Mouse (Mus musculus) adrenal gland, adult 8-10 months (tissue): Measurements from ENCODE around the gene Slc22a17. TPM values are rescaled to one million over a fixed set of nuclear protein-coding genes. Genes with fewer than 3 reads are reported as not detected.
A peak's percentile ranks its signal among the peaks of the same experiment; 100 is the strongest.

Experiments
- DNase-seq: peaks from one replicate; pipeline ENCODE4 v3.0.0; 2022
- total RNA-seq, 4 experiments: library from RNA; stranded (reverse); gene quantifications; 2 replicates each; pipeline ENCODE4 v1.2.4; 2022

Slc22a17 gene
- total RNA-seq, 4 experiments from 2014 or later, result 44.9 to 81.7 (median 60.3) TPM

GRCm38 (mm10) chr14:54938431-54939219 is 25.7 kb upstream of the Slc22a17 start:
- DNase-seq, result no peak

GRCm38 (mm10) chr14:54937361-54938182 is 24.6 kb upstream of the Slc22a17 start:
- DNase-seq, result no peak

- no peak for DNase-seq
Observed at GRCm38 (mm10) chr14:54936831-54937160, 23.9 kb upstream of the Slc22a17 start.

- no peak for DNase-seq
Observed at GRCm38 (mm10) chr14:54935904-54936830, 23.2 kb upstream of the Slc22a17 start, which contains the start of gene Cmtm5. Gene Cmtm5 (plus strand): TSS chr14:54936261.

GRCm38 (mm10) chr14:54932645-54933150 is 19.8 kb upstream of the Slc22a17 start, which contains the start of gene Il25:
Gene Il25 (plus strand): TSS chr14:54932695.
- no peak for DNase-seq

GRCm38 (mm10) chr14:54930431-54930830 is 17.5 kb upstream of the Slc22a17 start:
- DNase-seq, result no peak

- no peak for DNase-seq
Observed at GRCm38 (mm10) chr14:54929801-54930200, 16.9 kb upstream of the Slc22a17 start.

GRCm38 (mm10) chr14:54927296-54927695 is 14.4 kb upstream of the Slc22a17 start:
- DNase-seq, result no peak

GRCm38 (mm10) chr14:54926401-54927158 is 13.6 kb upstream of the Slc22a17 start:
- DNase-seq, result no peak

GRCm38 (mm10) chr14:54925349-54926342 is 12.7 kb upstream of the Slc22a17 start, which contains the start of gene Efs:
Gene Efs (minus strand): TSS chr14:54926126.
- DNase-seq, result peak; percentile 17

- DNase-seq, result no peak
Observed at GRCm38 (mm10) chr14:54924641-54925348, 11.9 kb upstream of the Slc22a17 start.

- DNase-seq, result no peak
Observed at GRCm38 (mm10) chr14:54920076-54920685, 7.2 kb upstream of the Slc22a17 start.

- DNase-seq, result no peak
Observed at GRCm38 (mm10) chr14:54913343-54913742, 411 bp upstream of the Slc22a17 start.

- DNase-seq, result no peak
Observed at GRCm38 (mm10) chr14:54912109-54912850, 652 bp downstream of the Slc22a17 start.

- no peak for DNase-seq
Observed at GRCm38 (mm10) chr14:54908682-54909081, 4.2 kb downstream of the Slc22a17 start.

- DNase-seq, result no peak
Observed at GRCm38 (mm10) chr14:54903641-54904040, 9.3 kb downstream of the Slc22a17 start.

- DNase-seq, result no peak
Observed at GRCm38 (mm10) chr14:54900383-54900782, 12.5 kb downstream of the Slc22a17 start.

GRCm38 (mm10) chr14:54897445-54897844 is 15.5 kb downstream of the Slc22a17 start:
- DNase-seq, result no peak
